Mouse (Mus musculus) gastrocnemius, adult 2 months (tissue): ENCODE data around the gene Spata9. TPM values are rescaled to one million over a fixed set of nuclear protein-coding genes. Genes with fewer than 3 reads are reported as not detected.

Experiments
- DNase-seq: peaks from one replicate; pipeline ENCODE4 v3.0.0; 2022
- H3K27ac ChIP-seq: fragments of 200-600 bp; 2 replicates; pipeline ENCODE4 v1.8.1; 2022; ENCODE audit warnings: mild to moderate bottlenecking
- H3K4me3 ChIP-seq: fragments of 200-600 bp; 2 replicates; pipeline ENCODE4 v1.8.1; 2022; ENCODE audit warnings: mild to moderate bottlenecking, moderate library complexity
- CTCF ChIP-seq: fragments of 200-600 bp; IDR thresholded peaks from 2 replicates; pipeline ENCODE4 v1.8.1; 2022; ENCODE audit warnings: antibody characterized with exemption, mild to moderate bottlenecking, moderate library complexity
- intact Hi-C: fragments of 180-260 bp; cut with DNase I; formaldehyde crosslinking; loops from one replicate; pipeline ENCODE4 v1.15.1; 2025
- total RNA-seq, 2 experiments: library from RNA; stranded (reverse); gene quantifications; 2 replicates each; pipeline ENCODE4 v1.2.3; 2021

The Spata9 gene
- total RNA-seq, 2 experiments from 2014 or later = not detected

DNA sequence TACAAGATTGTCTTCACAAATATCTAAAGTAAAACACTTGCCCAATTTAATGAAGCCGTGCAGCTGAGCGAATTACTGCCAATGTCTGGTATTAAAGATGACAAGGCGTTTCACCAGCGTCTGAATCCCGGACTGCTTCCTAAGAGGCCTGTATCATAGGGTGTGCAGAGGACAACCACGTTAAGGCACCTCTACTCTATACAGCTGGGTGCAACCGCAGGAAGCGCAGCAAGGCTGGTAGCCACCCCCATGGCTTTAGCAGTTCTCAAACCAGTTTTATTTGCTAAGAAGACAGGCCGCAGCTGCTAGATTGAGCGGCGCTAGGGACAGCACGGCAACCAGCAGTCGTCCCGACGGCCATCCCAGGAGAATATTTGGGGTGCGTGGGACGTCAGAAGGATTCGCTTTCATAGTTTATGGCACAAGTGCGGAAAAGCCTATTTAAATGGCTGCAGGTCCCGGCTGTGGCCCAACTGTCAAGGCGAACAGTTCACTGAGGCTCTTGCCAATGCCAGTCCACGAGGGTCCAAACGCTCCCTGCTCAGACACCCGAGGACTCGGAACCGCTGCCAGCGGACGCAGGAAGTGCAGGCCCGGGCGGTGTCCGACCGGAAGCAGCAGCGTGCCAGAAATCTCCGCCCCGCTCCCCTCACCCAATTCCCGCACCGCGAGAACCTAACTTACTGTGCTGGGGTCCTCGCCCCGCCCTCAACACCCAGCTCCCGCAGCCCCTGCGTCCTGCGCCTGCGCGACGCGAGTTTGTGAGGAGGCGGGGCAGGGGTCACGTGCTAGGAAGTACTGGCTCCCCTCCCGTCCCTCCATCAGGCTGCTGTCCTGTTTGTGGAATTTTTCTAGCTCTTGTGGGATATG is 51.3 kb downstream of the Spata9 start, which contains the start of gene Rfesd:
Gene Rfesd (minus strand): TSS at position 746 of the 870 bp plus-strand sequence.
- intact Hi-C loops = loop anchor here (2.0 kb wide), 2 partner anchors 73 to 81 kb away; partner anchors contain the start of genes Arsk and Ttc37
- peak; percentile 99 for DNase-seq
- TF ChIP-seq CTCF = no peak
- peak within 1 kb of the TSS; percentile 97 for H3K27ac ChIP-seq
- peak within 1 kb of the TSS; percentile 97 for H3K4me3 ChIP-seq

DNA sequence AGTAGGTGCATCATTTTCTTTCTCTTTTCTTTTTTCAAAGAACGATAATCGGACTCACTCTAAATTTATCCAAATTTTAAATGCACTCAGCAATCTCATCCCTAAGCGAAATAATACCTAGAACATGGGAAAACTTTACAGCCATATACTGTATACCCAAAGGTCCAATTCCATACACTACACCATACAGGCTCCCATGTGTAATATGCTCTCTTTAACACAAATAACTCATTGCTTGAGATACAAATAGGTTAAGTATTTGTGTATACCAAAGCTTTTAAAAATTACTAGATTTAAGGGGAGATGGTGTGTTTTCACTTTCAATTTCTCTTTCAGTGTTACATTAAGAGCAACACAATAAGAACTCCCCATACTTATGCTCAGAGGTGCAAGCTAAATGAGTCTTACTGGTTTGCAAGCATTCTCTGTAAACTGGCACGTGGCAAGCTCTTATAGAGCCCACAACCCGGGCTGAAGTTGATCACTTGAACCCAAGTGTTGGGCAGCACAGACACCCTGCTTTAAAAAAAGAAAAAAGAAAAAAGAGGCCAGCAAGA is 52.0 kb downstream of the Spata9 start:
- no peak for TF ChIP-seq CTCF
- H3K4me3 ChIP-seq = peak overlapping the region; percentile 97
- intact Hi-C loops = loop anchor here (2.0 kb wide), 2 partner anchors 74 to 80 kb away; partner anchors contain the start of genes Arsk and Ttc37
- no peak for DNase-seq
- H3K27ac ChIP-seq = peak overlapping the region; percentile 97

DNA sequence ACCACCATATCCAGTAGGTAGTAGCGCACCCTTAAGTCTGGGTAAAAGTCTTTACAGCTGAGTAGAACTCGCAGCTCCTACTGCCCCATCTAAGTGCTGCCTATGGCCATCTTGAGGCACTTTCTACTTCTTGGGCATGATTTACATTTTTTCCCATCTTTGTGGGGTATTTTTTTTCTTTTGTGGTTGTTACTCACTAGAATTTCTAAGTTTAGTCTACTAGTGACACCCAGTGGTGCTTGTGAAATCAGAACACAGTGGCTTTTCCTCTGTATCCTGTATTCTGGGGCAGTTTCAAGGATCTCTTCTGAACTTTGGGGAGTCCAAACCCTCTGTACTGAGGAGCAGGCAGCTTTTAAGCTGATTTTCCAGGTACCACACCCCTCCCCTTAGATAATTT is 54.8 kb downstream of the Spata9 start:
- Histone ChIP-seq H3K4me3 (no peak overlapping the region), H3K27ac (no peak overlapping the region)
- DNase-seq = no peak
- peak; percentile 49 for TF ChIP-seq CTCF
- intact Hi-C loops = no loop called here

DNA sequence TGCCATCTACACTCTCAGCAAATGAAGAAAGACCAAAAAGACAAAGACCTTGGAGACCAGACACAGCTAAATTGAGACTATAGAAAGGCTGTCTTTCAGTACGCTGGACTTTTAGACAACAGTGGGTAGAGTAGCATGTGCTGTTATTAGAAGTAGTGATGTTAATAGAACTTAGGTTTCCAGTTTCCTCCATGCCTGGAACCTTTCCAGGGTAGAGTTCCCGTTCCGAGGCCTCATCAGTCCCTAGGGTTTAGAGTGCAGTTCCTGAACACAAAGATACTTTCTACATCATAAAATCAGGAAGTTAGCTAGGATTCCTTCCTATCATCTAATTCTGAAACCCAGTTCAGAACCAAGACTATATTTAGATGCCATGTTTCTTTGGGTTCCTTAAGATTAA is 57.6 kb downstream of the Spata9 start:
- DNase-seq = no peak
- TF ChIP-seq CTCF = no peak
- intact Hi-C loops = no loop called here

DNA sequence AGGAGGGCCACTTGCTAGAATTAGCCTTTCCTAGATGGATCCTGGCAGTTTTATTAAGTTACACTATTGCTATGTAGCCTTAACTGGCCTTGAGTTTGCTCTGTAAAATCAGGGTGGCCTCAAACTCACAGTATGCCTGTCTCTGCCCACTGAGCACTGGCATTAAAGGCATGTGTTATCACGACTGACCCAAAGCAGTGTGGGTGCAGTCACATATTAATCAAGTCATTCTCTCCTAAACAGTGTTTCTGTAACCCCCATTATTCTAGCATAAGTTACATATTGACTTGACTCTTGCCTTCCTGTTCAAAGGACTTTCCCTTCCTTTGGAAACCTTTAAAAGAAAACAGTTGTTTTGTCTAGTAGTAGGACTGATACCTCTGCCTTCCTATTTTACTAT is 75.5 kb downstream of the Spata9 start:
- intact Hi-C loops = no loop called here
- no peak for DNase-seq
- TF ChIP-seq CTCF = no peak
- Histone ChIP-seq H3K4me3 (no peak overlapping the region), H3K27ac (no peak overlapping the region)

More for the DNA sequence above, 57.6 kb downstream of the Spata9 start:
- Histone ChIP-seq H3K4me3 (no peak overlapping the region), H3K27ac (no peak overlapping the region)

DNA sequence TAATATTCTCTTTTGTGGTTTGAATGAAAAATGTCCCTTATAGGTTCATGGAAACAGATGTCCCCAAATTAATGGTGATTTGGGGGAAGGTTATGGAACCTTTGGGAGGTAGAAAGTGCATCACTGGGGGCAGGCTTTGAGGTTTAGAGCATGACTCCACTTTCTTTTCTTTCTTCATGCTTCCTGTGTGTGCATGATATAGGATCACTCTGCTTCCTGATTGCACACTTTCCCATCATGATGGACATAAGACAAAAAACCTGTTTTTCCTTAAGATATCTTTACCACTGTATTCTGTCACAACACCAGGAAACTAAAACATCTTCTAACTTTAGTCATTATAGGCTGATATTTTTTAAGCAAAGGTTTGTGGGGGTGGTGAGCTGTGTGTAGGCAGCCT is 78.0 kb downstream of the Spata9 start:
- H3K4me3 ChIP-seq = no peak overlapping the region
- DNase-seq = no peak
- intact Hi-C loops = no loop called here
- TF ChIP-seq CTCF = no peak
- H3K27ac ChIP-seq = no peak overlapping the region

Other genes starting within 250 kb of the Spata9 start
- gene Glrx, start 127.3 kb upstream of the Spata9 start, total RNA-seq = 10 to 100 TPM; 23.1 to 36.3 TPM
- gene Rhobtb3, start 23.2 kb upstream of the Spata9 start, total RNA-seq = 10 to 100 TPM; 16.7 to 16.9 TPM
- 10 to 100 TPM; 20.1 to 24.0 TPM for gene Rfesd, start 51.6 kb downstream of the Spata9 start, total RNA-seq
- not detected for gene Gpr150, start 89.8 kb downstream of the Spata9 start, total RNA-seq
- gene Arsk, start 131.5 kb downstream of the Spata9 start, total RNA-seq = 1 to 10 TPM; 3.5 to 6.7 TPM
- 10 to 100 TPM; 12.8 to 16.7 TPM for gene Ttc37, start 131.6 kb downstream of the Spata9 start, total RNA-seq